16 mouse cellular contexts compared by ENCODE assay signal in the genomic region with DNA sequence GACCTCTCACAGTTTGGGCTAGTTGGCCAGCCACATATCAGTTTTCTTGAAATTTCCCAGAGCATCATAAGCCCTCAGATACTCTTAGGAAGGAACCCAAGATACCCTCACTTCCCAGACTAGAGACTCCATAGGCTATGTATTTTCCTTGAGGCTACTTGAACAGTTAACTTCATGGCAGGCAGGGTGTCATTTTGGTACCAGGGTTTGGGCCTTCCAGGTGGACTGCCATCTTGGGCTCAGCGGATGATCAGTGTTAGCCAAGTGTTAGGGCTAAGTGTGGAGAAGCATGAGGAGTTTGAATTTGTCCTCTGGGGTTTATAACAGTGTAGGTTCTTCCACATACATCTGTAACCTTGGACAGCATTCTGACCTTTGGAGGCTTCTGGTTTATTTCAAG.
"Had no signal": no experiment of that assay in that cellular context is flagged by ENCODE, and none has a peak within 500 bp of the region (broad histone marks: within the 10 kb centered on the region; RNA-seq: fewer than 3 reads in every experiment).

No protein-coding gene starts in this region.

- H3K4me3 ChIP-seq: lung, embryonic 15.5 days; megakaryocyte, embryonic 14.5 days; midbrain, embryonic 13.5 days; midbrain, embryonic 15.5 days; neural tube, embryonic 12.5 days; stomach, embryonic 15.5 days had no signal

- H3K27me3 ChIP-seq: lung, embryonic 15.5 days; megakaryocyte, embryonic 14.5 days; midbrain, embryonic 13.5 days; midbrain, embryonic 15.5 days; neural tube, embryonic 12.5 days; stomach, embryonic 15.5 days had no signal

- H3K9ac ChIP-seq: lung, embryonic 15.5 days; midbrain, embryonic 13.5 days; midbrain, embryonic 15.5 days; neural tube, embryonic 12.5 days; stomach, embryonic 15.5 days had no signal

- H3K4me1 ChIP-seq: lung, embryonic 15.5 days; midbrain, embryonic 13.5 days; neural tube, embryonic 12.5 days; stomach, embryonic 15.5 days had no signal

- H3K36me3 ChIP-seq: lung, embryonic 15.5 days; midbrain, embryonic 13.5 days; midbrain, embryonic 15.5 days; neural tube, embryonic 12.5 days; stomach, embryonic 15.5 days had no signal

- H3K27ac ChIP-seq: lung, embryonic 15.5 days; macrophage; midbrain, embryonic 13.5 days; midbrain, embryonic 15.5 days; neural tube, embryonic 12.5 days; stomach, embryonic 15.5 days; stomach, postnatal 0 days had no signal

- H3K9me3 ChIP-seq: lung, embryonic 15.5 days; megakaryocyte, embryonic 14.5 days; midbrain, embryonic 13.5 days; midbrain, embryonic 15.5 days; neural tube, embryonic 12.5 days; stomach, embryonic 15.5 days had no signal

- H3K4me2 ChIP-seq: lung, embryonic 15.5 days; midbrain, embryonic 11.5 days; midbrain, embryonic 13.5 days; midbrain, embryonic 15.5 days; neural tube, embryonic 12.5 days; stomach, embryonic 15.5 days had no signal

- DNase-seq: lung, adult 2 months; lung, postnatal 14 days; right cerebral cortex, postnatal 14 days; thymus, adult 2 months; thymus, postnatal 25 days; thymus, postnatal 4 days had no signal

- ATAC-seq: lung, postnatal 0 days; midbrain, embryonic 13.5 days; midbrain, embryonic 15.5 days had no signal
